In the genomic region with DNA sequence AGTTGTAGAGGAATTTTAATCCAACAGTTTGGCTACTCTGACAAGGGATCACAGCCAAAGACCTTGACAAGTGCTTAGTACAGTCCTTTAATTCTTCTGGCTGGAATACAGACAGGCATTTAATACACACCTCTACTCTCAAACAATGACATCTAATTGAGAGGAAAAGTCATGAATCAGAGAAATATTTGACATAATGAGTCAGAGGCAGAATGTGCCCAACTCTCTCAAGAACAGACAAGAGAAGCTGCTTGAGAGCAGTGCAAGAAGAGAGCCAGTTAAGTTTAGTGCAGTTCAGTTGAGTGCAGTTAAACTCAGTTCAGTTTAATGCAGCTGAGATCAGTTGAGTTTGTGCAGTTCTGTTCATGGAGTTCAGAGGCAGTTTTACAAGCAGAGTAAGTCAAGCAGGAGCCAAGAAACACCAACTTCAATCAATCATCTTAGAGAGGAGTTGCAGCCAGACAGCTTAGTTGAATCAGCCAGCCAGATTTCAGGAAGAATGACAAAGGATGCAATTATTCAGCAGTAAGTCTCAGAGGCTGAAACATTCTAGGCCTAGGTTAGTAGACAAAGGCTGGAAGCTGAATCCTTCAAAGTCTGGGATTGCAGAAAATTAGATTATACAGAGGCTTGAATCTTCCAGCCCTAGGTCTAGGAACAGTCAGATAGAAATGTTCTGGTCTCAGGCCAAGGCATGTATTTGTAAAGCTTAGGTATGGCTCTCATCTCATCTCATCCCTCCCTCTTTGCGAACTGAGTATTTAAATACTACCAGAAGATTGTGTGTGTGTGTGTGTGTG, we compare ENCODE assay signal across 16 mouse cellular contexts.
DNase-seq lines count a peak whose midpoint lies in the region; ATAC-seq and TF ChIP-seq lines count a peak whose summit lies in the region.
"Had no signal": no experiment of that assay in that cellular context is flagged by ENCODE, and none has a peak within 500 bp of the region (broad histone marks: within the 10 kb centered on the region; RNA-seq: fewer than 3 reads in every experiment).

No protein-coding gene starts in this region.

- H3K4me2 ChIP-seq in embryonic facial prominence, embryonic 14.5 days (ENCODE audit: low read depth, low read length), result no peak overlapping the region
- H3K4me2 ChIP-seq in kidney, postnatal 0 days (ENCODE audit: low read length), result no peak overlapping the region
- H3K4me2 ChIP-seq in intestine, embryonic 16.5 days (ENCODE audit: low read depth, low read length), result no peak overlapping the region
- H3K4me2 ChIP-seq: embryonic facial prominence, embryonic 15.5 days; liver, embryonic 11.5 days had no signal

- 71% methylated on average over 1 of the region's 1 CpGs for WGBS in embryonic facial prominence, embryonic 14.5 days
- 86% methylated on average over 1 of the region's 1 CpGs for WGBS in embryonic facial prominence, embryonic 10.5 days
- WGBS in kidney, postnatal 0 days, result 73% methylated on average over 1 of the region's 1 CpGs
- WGBS in intestine, embryonic 16.5 days, result 58% methylated on average over 1 of the region's 1 CpGs

- no peak for ATAC-seq in embryonic facial prominence, embryonic 14.5 days (ENCODE audit: low read depth)
- no peak for ATAC-seq in kidney, postnatal 0 days (replicated peaks; ENCODE audit: low FRiP score, low read depth)
- ATAC-seq in Patski, result peak; percentile 65
- ATAC-seq in intestine, embryonic 16.5 days, result peak; percentile 42; the same call in 1 of the 2 replicates
- ATAC-seq: inflammation-experienced regulatory T-cells, adult 6 months had no signal

- no peaks in the 10 kb centered on the region for H3K27me3 ChIP-seq in embryonic facial prominence, embryonic 14.5 days (replicated peaks; ENCODE audit: control insufficient read depth, insufficient read depth, low read length)
- H3K27me3 ChIP-seq in embryonic facial prominence, embryonic 10.5 days (replicated peaks; ENCODE audit: low read depth, poor library complexity, severe bottlenecking), result no peaks in the 10 kb centered on the region
- no peaks in the 10 kb centered on the region for H3K27me3 ChIP-seq in kidney, postnatal 0 days (ENCODE audit: insufficient read depth, low read length)
- no peaks in the 10 kb centered on the region for H3K27me3 ChIP-seq in Patski
- H3K27me3 ChIP-seq in intestine, embryonic 16.5 days (replicated peaks; ENCODE audit: control insufficient read depth, insufficient read depth, low read length), result no peaks in the 10 kb centered on the region
- H3K27me3 ChIP-seq: embryonic facial prominence, embryonic 15.5 days; megakaryocyte, embryonic 14.5 days had no signal

- TF ChIP-seq CTCF in kidney, postnatal 0 days (IDR thresholded peaks at IDR 0.05; ENCODE audit: low read depth), result no peak
- TF ChIP-seq CTCF in Patski (IDR thresholded peaks at IDR 0.05), result no peak

- H3K9me3 ChIP-seq in embryonic facial prominence, embryonic 14.5 days (ENCODE audit: control insufficient read depth, low read length), result no peaks in the 10 kb centered on the region
- H3K9me3 ChIP-seq in embryonic facial prominence, embryonic 10.5 days, result no peaks in the 10 kb centered on the region
- H3K9me3 ChIP-seq in kidney, postnatal 0 days (replicated peaks; ENCODE audit: low read length), result no peaks in the 10 kb centered on the region
- no peaks in the 10 kb centered on the region for H3K9me3 ChIP-seq in intestine, embryonic 16.5 days (ENCODE audit: control insufficient read depth, low read length)
- H3K9me3 ChIP-seq: embryonic facial prominence, embryonic 15.5 days; megakaryocyte, embryonic 14.5 days had no signal

- H3K9ac ChIP-seq in embryonic facial prominence, embryonic 14.5 days (ENCODE audit: low read depth, low read length), result no peak overlapping the region
- no peak overlapping the region for H3K9ac ChIP-seq in kidney, postnatal 0 days (ENCODE audit: low read depth, low read length)
- no peak overlapping the region for H3K9ac ChIP-seq in intestine, embryonic 16.5 days (ENCODE audit: low read depth, low read length)
- H3K9ac ChIP-seq: embryonic facial prominence, embryonic 15.5 days had no signal

- H3K4me3 ChIP-seq in embryonic facial prominence, embryonic 14.5 days (ENCODE audit: low read depth, low read length), result no peak overlapping the region
- H3K4me3 ChIP-seq in embryonic facial prominence, embryonic 10.5 days, result no peak overlapping the region
- H3K4me3 ChIP-seq in kidney, postnatal 0 days (replicated peaks; ENCODE audit: low read depth, low read length), result no peak overlapping the region
- H3K4me3 ChIP-seq in intestine, embryonic 16.5 days (ENCODE audit: low read length), result no peak overlapping the region
- H3K4me3 ChIP-seq: embryonic facial prominence, embryonic 15.5 days; megakaryocyte, embryonic 14.5 days had no signal

- no peak overlapping the region for H3K27ac ChIP-seq in embryonic facial prominence, embryonic 14.5 days (replicated peaks; ENCODE audit: low read depth, low read length)
- no peak overlapping the region for H3K27ac ChIP-seq in embryonic facial prominence, embryonic 10.5 days (replicated peaks)
- no peak overlapping the region for H3K27ac ChIP-seq in kidney, postnatal 0 days
- no peak overlapping the region for H3K27ac ChIP-seq in intestine, embryonic 16.5 days (ENCODE audit: low read length)
- H3K27ac ChIP-seq: embryonic facial prominence, embryonic 15.5 days had no signal

- no peaks in the 10 kb centered on the region for H3K4me1 ChIP-seq in embryonic facial prominence, embryonic 14.5 days (ENCODE audit: control insufficient read depth, insufficient read depth, low read length)
- H3K4me1 ChIP-seq in embryonic facial prominence, embryonic 10.5 days, result no peaks in the 10 kb centered on the region
- no peaks in the 10 kb centered on the region for H3K4me1 ChIP-seq in kidney, postnatal 0 days (replicated peaks; ENCODE audit: insufficient read depth, low read length)
- H3K4me1 ChIP-seq in intestine, embryonic 16.5 days (ENCODE audit: control insufficient read depth, insufficient read depth, low read length), result no peaks in the 10 kb centered on the region
- H3K4me1 ChIP-seq: embryonic facial prominence, embryonic 15.5 days; megakaryocyte, embryonic 14.5 days had no signal

- POLR2A ChIA-PET in Patski (lab: Charles Lee), result interaction anchor here (0.6 kb wide), 1 partner anchor 183 kb away, joined by 3 read pairs; no protein-coding TSS in a partner anchor

- H3K36me3 ChIP-seq in embryonic facial prominence, embryonic 14.5 days (ENCODE audit: control insufficient read depth, insufficient read depth, low read length), result no peaks in the 10 kb centered on the region
- no peaks in the 10 kb centered on the region for H3K36me3 ChIP-seq in embryonic facial prominence, embryonic 10.5 days (replicated peaks)
- H3K36me3 ChIP-seq in kidney, postnatal 0 days (ENCODE audit: insufficient read depth, low read length), result no peaks in the 10 kb centered on the region
- no peaks in the 10 kb centered on the region for H3K36me3 ChIP-seq in intestine, embryonic 16.5 days (ENCODE audit: control insufficient read depth, insufficient read depth, low read length)
- H3K36me3 ChIP-seq: embryonic facial prominence, embryonic 15.5 days had no signal

- DNase-seq in embryonic facial prominence, embryonic 14.5 days (ENCODE audit: low spot score), result peak; percentile 13
- no peak for DNase-seq in embryonic facial prominence, embryonic 10.5 days (ENCODE audit: low spot score)
- DNase-seq in kidney, postnatal 0 days (ENCODE audit: low spot score), result peak; percentile 14
- no peak for DNase-seq in kidney, adult 18-20 months
- DNase-seq in Patski (ENCODE audit: low read depth, low spot score), result peak; percentile 12
- no peak for DNase-seq in left cerebral cortex, adult 9 months (ENCODE audit: low spot score in 2 of 2)
- no peak for DNase-seq in thymus, postnatal 36 days
- DNase-seq: cerebellum, postnatal 10 days; heart, adult 11 months; kidney, postnatal 4 days; layer of hippocampus, postnatal 36 days had no signal

- in situ Hi-C loops in Patski (cut with MboI; ENCODE audit: low pct_unique_long_range_greater_than_20kb), result loop anchor here (25.0 kb wide), 1 partner anchor 228 kb away; no protein-coding TSS in a partner anchor

- CTCF ChIA-PET in Patski (lab: Charles Lee), result interaction anchor here (1.7 kb wide), 1 partner anchor 11 kb away, joined by 6 read pairs; no protein-coding TSS in a partner anchor

Comparison
In these comparisons a context has a peak if more than half of its experiments do, and no peak if none do; other contexts are left out.
1. DNase-seq: peak in embryonic facial prominence, embryonic 14.5 days (single experiment), kidney, postnatal 0 days (single experiment) and Patski (single experiment); none in embryonic facial prominence, embryonic 10.5 days (single experiment), kidney, adult 18-20 months (single experiment), left cerebral cortex, adult 9 months (0 of 2) and thymus, postnatal 36 days (0 of 2).
2. ATAC-seq: peak in Patski (single experiment) and intestine, embryonic 16.5 days (single experiment); none in embryonic facial prominence, embryonic 14.5 days (single experiment) and kidney, postnatal 0 days (single experiment).